Mouse (Mus musculus): ENCODE measurements around the gene Hras.

DNA sequence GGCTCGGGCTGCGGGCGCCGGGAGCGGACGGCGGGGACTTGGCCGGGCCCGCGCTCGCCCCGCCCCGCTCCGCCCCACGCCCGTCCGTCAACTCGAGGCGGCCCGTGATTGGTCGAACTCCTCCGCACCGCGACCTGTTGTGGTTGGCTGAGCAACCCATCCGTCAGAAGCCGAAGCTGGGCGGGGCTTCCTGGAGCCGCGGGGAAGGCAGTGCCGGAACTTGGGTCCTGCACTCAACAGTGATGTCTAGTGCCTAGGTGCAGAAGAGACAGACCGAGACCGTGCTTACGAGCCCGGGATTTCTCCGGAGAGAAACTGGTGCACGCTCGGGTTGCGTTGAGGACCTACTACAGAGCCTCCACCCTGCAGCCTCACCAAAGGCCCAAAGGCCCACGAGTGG is at the start of gene Hras, which contains the start of gene Lrrc56:
- TF ChIP-seq MAX (IDR thresholded peaks at IDR 0.05) (no peak), CTCF (IDR thresholded peaks at IDR 0.05; ENCODE audit: control insufficient read depth, insufficient read depth, insufficient read length) (no peak), CEBPB (IDR thresholded peaks at IDR 0.05; ENCODE audit: low read depth) (no peak)
